Mouse (Mus musculus): Measurements from ENCODE around the gene Stard5. TPM values are rescaled to one million over a fixed set of nuclear protein-coding genes. Genes with fewer than 3 reads are reported as not detected.

The Stard5 gene
- polyA plus RNA-seq, 2 experiments, result 18.5 to 23.7 TPM

- no peak overlapping the region for H3K27ac ChIP-seq (replicated peaks; ENCODE audit: low read depth, low read length)
These were observed 27.0 kb downstream of the Stard5 start for GRCm38 (mm10) chr7:83658716-83659115.

GRCm38 (mm10) chr7:83659159-83660065, 27.7 kb downstream of the Stard5 start:
- Histone ChIP-seq H3K4me1 (ENCODE audit: control insufficient read depth, insufficient read depth, low read length) (no peaks in the 10 kb centered on the region), H3K9me3 (ENCODE audit: control insufficient read depth, low read length) (no peaks in the 10 kb centered on the region), H3K4me2 (replicated peaks; ENCODE audit: low read depth, low read length, severe bottlenecking) (no peak overlapping the region), H3K9ac (ENCODE audit: low read depth, low read length, severe bottlenecking) (no peak overlapping the region), H3K36me3 (ENCODE audit: control insufficient read depth, insufficient read depth, low read length) (no peaks in the 10 kb centered on the region), H3K27ac (replicated peaks; ENCODE audit: low read depth, low read length) (no peak overlapping the region), H3K4me3 (replicated peaks; ENCODE audit: low read length) (no peak overlapping the region), H3K27me3 (ENCODE audit: control insufficient read depth, insufficient read depth, low read length) (no peaks in the 10 kb centered on the region)
- no peak for TF ChIP-seq POLR2A (IDR thresholded peaks at IDR 0.05; ENCODE audit: borderline replicate concordance, extremely low read depth, insufficient read depth, insufficient read length)
- ATAC-seq (ENCODE audit: low FRiP score, low read depth), result no peak
- peak; percentile 18 for DNase-seq (ENCODE audit: low spot score)
- WGBS, result 82% methylated on average over 9 of the region's 9 CpGs

More at GRCm38 (mm10) chr7:83658716-83659115, 27.0 kb downstream of the Stard5 start:
- no peak overlapping the region for H3K4me3 ChIP-seq (replicated peaks; ENCODE audit: low read length)
- 92% methylated on average over 1 of the region's 1 CpGs for WGBS
- no peak overlapping the region for H3K9ac ChIP-seq (ENCODE audit: low read depth, low read length, severe bottlenecking)
- DNase-seq (ENCODE audit: low spot score), result no peak
- H3K9me3 ChIP-seq (ENCODE audit: control insufficient read depth, low read length), result no peaks in the 10 kb centered on the region
- H3K36me3 ChIP-seq (ENCODE audit: control insufficient read depth, insufficient read depth, low read length), result no peaks in the 10 kb centered on the region
- no peaks in the 10 kb centered on the region for H3K4me1 ChIP-seq (ENCODE audit: control insufficient read depth, insufficient read depth, low read length)
- no peak for TF ChIP-seq POLR2A (IDR thresholded peaks at IDR 0.05; ENCODE audit: borderline replicate concordance, extremely low read depth, insufficient read depth, insufficient read length)
- no peak for ATAC-seq (ENCODE audit: low FRiP score, low read depth)
- no peaks in the 10 kb centered on the region for H3K27me3 ChIP-seq (ENCODE audit: control insufficient read depth, insufficient read depth, low read length)
- H3K4me2 ChIP-seq (replicated peaks; ENCODE audit: low read depth, low read length, severe bottlenecking), result no peak overlapping the region

GRCm38 (mm10) chr7:83660273-83660691, 28.5 kb downstream of the Stard5 start:
- ATAC-seq (ENCODE audit: low FRiP score, low read depth) (no peak), DNase-seq (ENCODE audit: low spot score) (no peak)
- WGBS, result 88% methylated on average over 11 of the region's 11 CpGs
- H3K27me3 ChIP-seq (ENCODE audit: control insufficient read depth, insufficient read depth, low read length), result no peaks in the 10 kb centered on the region
- no peak for TF ChIP-seq POLR2A (IDR thresholded peaks at IDR 0.05; ENCODE audit: borderline replicate concordance, extremely low read depth, insufficient read depth, insufficient read length)
- H3K4me3 ChIP-seq (replicated peaks; ENCODE audit: low read length), result no peak overlapping the region
- no peaks in the 10 kb centered on the region for H3K9me3 ChIP-seq (ENCODE audit: control insufficient read depth, low read length)
- H3K27ac ChIP-seq (replicated peaks; ENCODE audit: low read depth, low read length), result no peak overlapping the region
- H3K9ac ChIP-seq (ENCODE audit: low read depth, low read length, severe bottlenecking), result no peak overlapping the region
- H3K4me1 ChIP-seq (ENCODE audit: control insufficient read depth, insufficient read depth, low read length), result no peaks in the 10 kb centered on the region
- no peak overlapping the region for H3K4me2 ChIP-seq (replicated peaks; ENCODE audit: low read depth, low read length, severe bottlenecking)
- H3K36me3 ChIP-seq (ENCODE audit: control insufficient read depth, insufficient read depth, low read length), result no peaks in the 10 kb centered on the region

GRCm38 (mm10) chr7:83661031-83661430, 29.3 kb downstream of the Stard5 start:
- H3K4me2 ChIP-seq (replicated peaks; ENCODE audit: low read depth, low read length, severe bottlenecking), result no peak overlapping the region
- H3K27me3 ChIP-seq (ENCODE audit: control insufficient read depth, insufficient read depth, low read length), result no peaks in the 10 kb centered on the region
- H3K9ac ChIP-seq (ENCODE audit: low read depth, low read length, severe bottlenecking), result no peak overlapping the region
- no peak overlapping the region for H3K27ac ChIP-seq (replicated peaks; ENCODE audit: low read depth, low read length)
- TF ChIP-seq POLR2A (IDR thresholded peaks at IDR 0.05; ENCODE audit: borderline replicate concordance, extremely low read depth, insufficient read depth, insufficient read length), result no peak
- H3K4me1 ChIP-seq (ENCODE audit: control insufficient read depth, insufficient read depth, low read length), result no peaks in the 10 kb centered on the region
- ATAC-seq (ENCODE audit: low FRiP score, low read depth) (no peak), DNase-seq (ENCODE audit: low spot score) (no peak)
- WGBS, result 86% methylated on average over 10 of the region's 10 CpGs
- H3K9me3 ChIP-seq (ENCODE audit: control insufficient read depth, low read length), result no peaks in the 10 kb centered on the region
- H3K36me3 ChIP-seq (ENCODE audit: control insufficient read depth, insufficient read depth, low read length), result no peaks in the 10 kb centered on the region
- H3K4me3 ChIP-seq (replicated peaks; ENCODE audit: low read length), result no peak overlapping the region

- TF ChIP-seq POLR2A (IDR thresholded peaks at IDR 0.05; ENCODE audit: borderline replicate concordance, extremely low read depth, insufficient read depth, insufficient read length), result no peak
- Histone ChIP-seq H3K9ac (ENCODE audit: low read depth, low read length, severe bottlenecking) (no peak overlapping the region), H3K4me1 (ENCODE audit: control insufficient read depth, insufficient read depth, low read length) (no peaks in the 10 kb centered on the region), H3K4me2 (replicated peaks; ENCODE audit: low read depth, low read length, severe bottlenecking) (no peak overlapping the region), H3K27ac (replicated peaks; ENCODE audit: low read depth, low read length) (no peak overlapping the region), H3K36me3 (ENCODE audit: control insufficient read depth, insufficient read depth, low read length) (no peaks in the 10 kb centered on the region), H3K9me3 (ENCODE audit: control insufficient read depth, low read length) (no peaks in the 10 kb centered on the region), H3K4me3 (replicated peaks; ENCODE audit: low read length) (no peak overlapping the region), H3K27me3 (ENCODE audit: control insufficient read depth, insufficient read depth, low read length) (no peaks in the 10 kb centered on the region)
- ATAC-seq (ENCODE audit: low FRiP score, low read depth) (no peak), DNase-seq (ENCODE audit: low spot score) (no peak)
- WGBS, result 95% methylated on average over 3 of the region's 3 CpGs
These were observed 30.0 kb downstream of the Stard5 start for GRCm38 (mm10) chr7:83661763-83662162.

All from limb, embryonic 14.5 days (tissue).